Mouse (Mus musculus): Measurements from ENCODE around the gene Sp6. TPM values are rescaled to one million over a fixed set of nuclear protein-coding genes. Genes with fewer than 3 reads are reported as not detected.
A peak's percentile ranks its signal among the peaks of the same experiment; 100 is the strongest.

Sp6 gene
- 2.1 and 3.3 TPM in 2 replicates for polyA plus RNA-seq (2015; fragmentation: Nextera tagmentation; extraction: Ambion mirVana)

- Histone ChIP-seq H3K36me3 (no peaks in the 10 kb centered on the region), H3K27me3 (peaks cover 91% of the 10 kb centered on the region), H3K27ac (no peak within 1 kb of the TSS), H3K9me3 (no peaks in the 10 kb centered on the region), H3K9ac (no peak within 1 kb of the TSS), H3K4me3 (no peak within 1 kb of the TSS), H3K4me1 (peaks cover 9% of the 10 kb centered on the region), H3K4me2 (no peak within 1 kb of the TSS)
- no peak for ATAC-seq (ENCODE audit: insufficient number of reproducible peaks, insufficient read depth, low FRiP score, low TSS enrichment, low read depth)
- WGBS = 36% methylated on average over 8 of the region's 8 CpGs
Measured at GRCm38 (mm10) chr11:97013121-97013670, at the start of gene Sp6. TSS of gene Sp6 (plus strand) at chr11:97013394.

- Histone ChIP-seq H3K36me3 (peaks cover 42% of the 10 kb centered on the region), H3K4me1 (peaks cover 5% of the 10 kb centered on the region; the same call in 1 of the 2 replicates), H3K27ac (no peak overlapping the region), H3K9ac (no peak overlapping the region), H3K27me3 (no peaks in the 10 kb centered on the region), H3K4me3 (no peak overlapping the region), H3K4me2 (no peak overlapping the region), H3K9me3 (no peaks in the 10 kb centered on the region)
- no peak for ATAC-seq (ENCODE audit: insufficient number of reproducible peaks, insufficient read depth, low FRiP score, low TSS enrichment, low read depth)
- 22% methylated on average over 8 of the region's 8 CpGs for WGBS
Measured at GRCm38 (mm10) chr11:96963580-96963979, 49.6 kb upstream of the Sp6 start.

GRCm38 (mm10) chr11:96966172-96966571, 47.0 kb upstream of the Sp6 start:
- H3K4me2 ChIP-seq = no peak overlapping the region
- H3K27ac ChIP-seq = no peak overlapping the region
- H3K9me3 ChIP-seq = no peaks in the 10 kb centered on the region
- H3K4me3 ChIP-seq = no peak overlapping the region
- WGBS = 85% methylated on average over 3 of the region's 3 CpGs
- no peak overlapping the region for H3K9ac ChIP-seq
- H3K27me3 ChIP-seq = no peaks in the 10 kb centered on the region
- H3K4me1 ChIP-seq = peaks cover 21% of the 10 kb centered on the region
- no peak for ATAC-seq (ENCODE audit: insufficient number of reproducible peaks, insufficient read depth, low FRiP score, low TSS enrichment, low read depth)
- peaks cover 18% of the 10 kb centered on the region for H3K36me3 ChIP-seq

- H3K4me3 ChIP-seq = no peak overlapping the region
- H3K4me1 ChIP-seq = peaks cover 25% of the 10 kb centered on the region
- H3K27me3 ChIP-seq = no peaks in the 10 kb centered on the region
- H3K9me3 ChIP-seq = no peaks in the 10 kb centered on the region
- H3K27ac ChIP-seq = 0 out of 2 replicates have a peak overlapping the region, but pooled peaks have one; percentile 5
- ATAC-seq (ENCODE audit: insufficient number of reproducible peaks, insufficient read depth, low FRiP score, low TSS enrichment, low read depth) = no peak
- peak overlapping the region; percentile 16; the same call in 1 of the 2 replicates for H3K9ac ChIP-seq
- 86% methylated on average over 13 of the region's 13 CpGs for WGBS
- H3K36me3 ChIP-seq = peaks cover 10% of the 10 kb centered on the region
- no peak overlapping the region for H3K4me2 ChIP-seq
Measured at GRCm38 (mm10) chr11:96966914-96967543, 46.2 kb upstream of the Sp6 start.

- H3K4me1 ChIP-seq = peaks cover 32% of the 10 kb centered on the region
Measured at GRCm38 (mm10) chr11:96967544-96968269, 45.5 kb upstream of the Sp6 start.

GRCm38 (mm10) chr11:96968476-96968875, 44.7 kb upstream of the Sp6 start:
- H3K9ac ChIP-seq = no peak overlapping the region
- H3K9me3 ChIP-seq = no peaks in the 10 kb centered on the region
- H3K27ac ChIP-seq = no peak overlapping the region
- H3K36me3 ChIP-seq = no peaks in the 10 kb centered on the region
- no peaks in the 10 kb centered on the region for H3K27me3 ChIP-seq
- H3K4me2 ChIP-seq = no peak overlapping the region
- H3K4me1 ChIP-seq = peaks cover 35% of the 10 kb centered on the region
- ATAC-seq (ENCODE audit: insufficient number of reproducible peaks, insufficient read depth, low FRiP score, low TSS enrichment, low read depth) = no peak
- WGBS = 57% methylated on average over 6 of the region's 6 CpGs
- no peak overlapping the region for H3K4me3 ChIP-seq

More at GRCm38 (mm10) chr11:96967544-96968269, 45.5 kb upstream of the Sp6 start:
- Histone ChIP-seq H3K9me3 (no peaks in the 10 kb centered on the region), H3K27ac (0 out of 2 replicates have a peak overlapping the region, but pooled peaks have one; percentile 5), H3K27me3 (no peaks in the 10 kb centered on the region), H3K4me2 (no peak overlapping the region), H3K4me3 (no peak overlapping the region), H3K9ac (peak overlapping the region; percentile 16; the same call in 1 of the 2 replicates), H3K36me3 (peaks cover 5% of the 10 kb centered on the region)
- ATAC-seq (ENCODE audit: insufficient number of reproducible peaks, insufficient read depth, low FRiP score, low TSS enrichment, low read depth) = no peak
- WGBS = 77% methylated on average over 11 of the region's 11 CpGs

- peaks cover 42% of the 10 kb centered on the region for H3K4me1 ChIP-seq
- 82% methylated on average over 5 of the region's 5 CpGs for WGBS
- no peaks in the 10 kb centered on the region for H3K27me3 ChIP-seq
- ATAC-seq (ENCODE audit: insufficient number of reproducible peaks, insufficient read depth, low FRiP score, low TSS enrichment, low read depth) = no peak
- H3K9me3 ChIP-seq = no peaks in the 10 kb centered on the region
- no peak overlapping the region for H3K4me3 ChIP-seq
- H3K4me2 ChIP-seq = no peak overlapping the region
- H3K9ac ChIP-seq = 0 out of 2 replicates have a peak overlapping the region, but pooled peaks have one; percentile 51
- H3K36me3 ChIP-seq = no peaks in the 10 kb centered on the region
- H3K27ac ChIP-seq = peak overlapping the region; percentile 58
Measured at GRCm38 (mm10) chr11:96969280-96969722, 43.9 kb upstream of the Sp6 start.

- H3K9me3 ChIP-seq = no peaks in the 10 kb centered on the region
- no peaks in the 10 kb centered on the region for H3K27me3 ChIP-seq
- no peak for ATAC-seq (ENCODE audit: insufficient number of reproducible peaks, insufficient read depth, low FRiP score, low TSS enrichment, low read depth)
- peak overlapping the region; percentile 51; the same call in 1 of the 2 replicates for H3K9ac ChIP-seq
- WGBS = 38% methylated on average over 1 of the region's 1 CpGs
- peak overlapping the region; percentile 58 for H3K27ac ChIP-seq
- no peak overlapping the region for H3K4me2 ChIP-seq
- H3K4me3 ChIP-seq = no peak overlapping the region
- H3K36me3 ChIP-seq = no peaks in the 10 kb centered on the region
- peaks cover 44% of the 10 kb centered on the region for H3K4me1 ChIP-seq
Measured at GRCm38 (mm10) chr11:96969746-96970145, 43.4 kb upstream of the Sp6 start.

GRCm38 (mm10) chr11:96970341-96970740, 42.9 kb upstream of the Sp6 start:
- Histone ChIP-seq H3K4me3 (no peak overlapping the region), H3K9ac (peak overlapping the region; percentile 51; the same call in 1 of the 2 replicates), H3K36me3 (no peaks in the 10 kb centered on the region), H3K4me1 (peaks cover 46% of the 10 kb centered on the region), H3K4me2 (no peak overlapping the region), H3K27ac (peak overlapping the region; percentile 58), H3K9me3 (no peaks in the 10 kb centered on the region), H3K27me3 (no peaks in the 10 kb centered on the region)
- no peak for ATAC-seq (ENCODE audit: insufficient number of reproducible peaks, insufficient read depth, low FRiP score, low TSS enrichment, low read depth)
- WGBS = 80% methylated on average over 3 of the region's 3 CpGs

GRCm38 (mm10) chr11:96972906-96973305, 40.3 kb upstream of the Sp6 start:
- Histone ChIP-seq H3K4me3 (no peak overlapping the region), H3K9ac (no peak overlapping the region), H3K36me3 (no peaks in the 10 kb centered on the region), H3K9me3 (no peaks in the 10 kb centered on the region), H3K27ac (peak overlapping the region; percentile 84), H3K27me3 (no peaks in the 10 kb centered on the region), H3K4me2 (0 out of 2 replicates have a peak overlapping the region, but pooled peaks have one; percentile 11), H3K4me1 (peaks cover 59% of the 10 kb centered on the region)
- WGBS = 33% methylated on average over 5 of the region's 5 CpGs
- no peak for ATAC-seq (ENCODE audit: insufficient number of reproducible peaks, insufficient read depth, low FRiP score, low TSS enrichment, low read depth)

GRCm38 (mm10) chr11:96973426-96973964, 39.7 kb upstream of the Sp6 start:
- Histone ChIP-seq H3K4me1 (peaks cover 62% of the 10 kb centered on the region), H3K27ac (peak overlapping the region; percentile 84), H3K27me3 (no peaks in the 10 kb centered on the region), H3K4me2 (peak overlapping the region; percentile 11; the same call in 1 of the 2 replicates), H3K9me3 (no peaks in the 10 kb centered on the region), H3K9ac (peak overlapping the region; percentile 51), H3K4me3 (no peak overlapping the region), H3K36me3 (no peaks in the 10 kb centered on the region)
- ATAC-seq (ENCODE audit: insufficient number of reproducible peaks, insufficient read depth, low FRiP score, low TSS enrichment, low read depth) = no peak
- WGBS = 75% methylated on average over 5 of the region's 5 CpGs
